Mouse (Mus musculus) heart, embryonic 11.5 days (tissue): Measurements from ENCODE around the gene Vmn2r102. TPM values are rescaled to one million over a fixed set of nuclear protein-coding genes. Genes with fewer than 3 reads are reported as not detected.

Experiments used
- ATAC-seq: fragments of 200-750 bp; cut with Nextera tagmentation; replicated peaks from 2 replicates; pipeline ENCODE4 v1.8.0; 2017; ENCODE audit warnings: moderate library complexity; ENCODE audit not compliant: insufficient number of reproducible peaks, low FRiP score, low TSS enrichment
- H3K27ac ChIP-seq: fragments of 300-500 bp; sonication (generic); 2 replicates; pipeline ENCODE4 v1.5.1; 2014; ENCODE audit warnings: mild to moderate bottlenecking, low read depth, low read length
- H3K27me3 ChIP-seq: fragments of 300-500 bp; sonication (generic); 2 replicates; pipeline ENCODE4 v1.6.1; 2014; ENCODE audit warnings: mild to moderate bottlenecking, low read length, mixed read lengths; ENCODE audit not compliant: control insufficient read depth, insufficient read depth
- H3K36me3 ChIP-seq: fragments of 300-500 bp; sonication (generic); 2 replicates; pipeline ENCODE4 v1.6.1; 2014; ENCODE audit warnings: mild to moderate bottlenecking, low read length, moderate library complexity, mixed read lengths; ENCODE audit not compliant: control insufficient read depth, insufficient read depth
- H3K4me1 ChIP-seq: fragments of 300-500 bp; sonication (generic); 2 replicates; pipeline ENCODE4 v1.6.1; 2014; ENCODE audit warnings: low read length; ENCODE audit not compliant: control insufficient read depth, insufficient read depth
- H3K4me2 ChIP-seq: fragments of 300-500 bp; sonication (generic); 2 replicates; pipeline ENCODE4 v1.6.1; 2014; ENCODE audit warnings: mild to moderate bottlenecking, moderate library complexity
- H3K4me3 ChIP-seq: fragments of 300-500 bp; sonication (generic); 2 replicates; pipeline ENCODE4 v1.5.1; 2014; ENCODE audit warnings: low read depth, low read length
- H3K9ac ChIP-seq: fragments of 300-500 bp; sonication (generic); 2 replicates; pipeline ENCODE4 v1.6.1; 2014; ENCODE audit warnings: mild to moderate bottlenecking, low read depth, low read length, moderate library complexity
- H3K9me3 ChIP-seq: fragments of 300-500 bp; sonication (generic); replicated peaks from 2 replicates; pipeline ENCODE4 v1.6.1; 2016; ENCODE audit warnings: low read length; ENCODE audit not compliant: control insufficient read depth
- WGBS: fragments of 180-500 bp; shearing (Covaris S2); extraction: QIAGEN DNeasy Blood & Tissue Kit; methylation state at CpG from one replicate; pipeline ENCODE4 v1.1.7; 2014; ENCODE audit not compliant: insufficient replicate concordance; 5-methylcytosine and 5-hydroxymethylcytosine counted together
- polyA plus RNA-seq: library from polyadenylated mRNA; unstranded; fragments of >200 nt; fragmentation: Nextera tagmentation; extraction: Ambion mirVana; gene quantifications from 2 replicates; pipeline ENCODE4 v1.2.1, GENCODE M21; 2014

Gene Vmn2r102
- not detected in 2 replicates for polyA plus RNA-seq

- Histone ChIP-seq H3K4me1 (no peaks in the 10 kb centered on the region), H3K9ac (no peak within 1 kb of the TSS), H3K4me2 (no peak within 1 kb of the TSS), H3K36me3 (no peaks in the 10 kb centered on the region), H3K9me3 (no peaks in the 10 kb centered on the region), H3K27me3 (no peaks in the 10 kb centered on the region), H3K4me3 (no peak within 1 kb of the TSS), H3K27ac (no peak within 1 kb of the TSS)
- 65% methylated on average over 2 of the region's 2 CpGs for WGBS
- no peak for ATAC-seq
Observed at GRCm38 (mm10) chr17:19660028-19660427, at the start of gene Vmn2r102. Gene Vmn2r102, plus strand, starts transcription at chr17:19660328.

GRCm38 (mm10) chr17:19629328-19629727, 30.8 kb upstream of the Vmn2r102 start:
- 71% methylated on average over 1 of the region's 1 CpGs for WGBS
- ATAC-seq: no peak
- Histone ChIP-seq H3K27me3 (no peaks in the 10 kb centered on the region), H3K9ac (no peak overlapping the region), H3K4me1 (no peaks in the 10 kb centered on the region), H3K27ac (no peak overlapping the region), H3K4me3 (no peak overlapping the region), H3K36me3 (no peaks in the 10 kb centered on the region), H3K4me2 (no peak overlapping the region), H3K9me3 (peaks cover 14% of the 10 kb centered on the region)

DNA sequence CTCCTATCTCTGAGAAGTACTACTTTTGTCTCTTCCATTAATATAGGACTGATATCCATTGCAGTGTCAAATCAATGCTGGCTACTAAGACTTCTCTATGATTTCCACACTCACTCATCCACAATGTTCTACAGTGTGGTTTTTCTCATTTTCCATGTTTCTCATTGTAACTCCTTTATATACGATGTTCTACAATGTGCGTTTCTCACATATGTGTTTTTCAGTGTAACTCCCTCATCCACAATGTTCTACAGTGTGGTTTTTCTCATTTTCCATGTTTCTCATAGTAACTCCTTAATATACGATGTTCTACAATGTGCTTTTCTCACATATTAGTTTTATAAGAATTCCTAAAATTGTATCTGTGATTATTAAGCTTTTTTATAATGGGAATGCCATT, 1.7 kb upstream of the Vmn2r102 start:
- Histone ChIP-seq H3K4me2 (no peak overlapping the region), H3K27me3 (no peaks in the 10 kb centered on the region), H3K9me3 (no peaks in the 10 kb centered on the region), H3K4me1 (no peaks in the 10 kb centered on the region), H3K4me3 (no peak overlapping the region), H3K27ac (no peak overlapping the region), H3K9ac (no peak overlapping the region), H3K36me3 (no peaks in the 10 kb centered on the region)
- ATAC-seq: no peak
- WGBS: 74% methylated on average over 3 of the region's 3 CpGs

DNA sequence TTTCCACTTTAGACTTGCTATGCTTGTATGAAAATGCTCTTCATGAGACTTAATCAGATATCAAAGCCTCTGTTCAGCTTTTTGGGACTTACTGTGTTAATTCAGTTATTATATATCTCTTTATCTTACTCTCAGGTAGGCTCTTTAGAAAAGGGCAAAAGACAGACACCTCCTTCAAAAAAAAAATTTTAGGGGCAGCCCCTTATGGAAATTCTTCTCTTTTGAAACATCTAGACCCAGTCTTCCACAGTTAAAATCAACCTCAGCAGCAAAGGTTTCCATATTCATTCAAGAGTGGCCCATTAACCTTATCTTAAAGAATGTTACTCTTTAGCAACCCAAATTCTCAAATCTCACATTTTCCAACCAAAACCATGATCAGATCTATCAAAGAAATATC, 31.9 kb downstream of the Vmn2r102 start:
- Histone ChIP-seq H3K27me3 (no peaks in the 10 kb centered on the region), H3K27ac (no peak overlapping the region), H3K4me1 (no peaks in the 10 kb centered on the region), H3K9ac (no peak overlapping the region), H3K36me3 (no peaks in the 10 kb centered on the region), H3K4me3 (no peak overlapping the region), H3K4me2 (no peak overlapping the region), H3K9me3 (peaks cover 8% of the 10 kb centered on the region; the same call in 1 of the 2 replicates)
- no peak for ATAC-seq

Other genes starting within 250 kb of the Vmn2r102 start
- gene Vmn2r100, start 155.6 kb upstream of the Vmn2r102 start, polyA plus RNA-seq: not detected in 2 replicates
- not detected in 2 replicates for gene Vmn2r101, start 83.1 kb upstream of the Vmn2r102 start, polyA plus RNA-seq
- not detected in 2 replicates for gene Vmn2r103, start 113.0 kb downstream of the Vmn2r102 start, polyA plus RNA-seq